In genomic region chr3:101280348-101281311, GRCm38 (mm10) we compare ENCODE assay signal across 8 mouse cellular contexts. TPM values are rescaled to one million over a fixed set of nuclear protein-coding genes. Genes with fewer than 3 reads are reported as not detected.
DNase-seq lines count a peak whose midpoint lies in the region; ATAC-seq and TF ChIP-seq lines count a peak whose summit lies in the region.

No protein-coding gene starts in this region.

- H3K27ac ChIP-seq in embryonic facial prominence, embryonic 11.5 days (replicated peaks; ENCODE audit: low read depth, low read length) = 0 out of 2 replicates have a peak overlapping the region, but pooled peaks have one; percentile 1
- H3K27ac ChIP-seq in heart, postnatal 0 days (ENCODE audit: low read depth) = peak overlapping the region; percentile 79
- 0 out of 2 replicates have a peak overlapping the region, but pooled peaks have one; percentile 7 for H3K27ac ChIP-seq in limb, embryonic 12.5 days
- no peak overlapping the region for H3K27ac ChIP-seq in stomach, embryonic 15.5 days

- no peak for TF ChIP-seq EP300 in heart, postnatal 0 days (IDR thresholded peaks at IDR 0.05; ENCODE audit: low read depth)

- no peak overlapping the region for H3K4me2 ChIP-seq in embryonic facial prominence, embryonic 11.5 days (ENCODE audit: low read depth, low read length)
- no peak overlapping the region; the same call in 1 of the 2 replicates for H3K4me2 ChIP-seq in heart, postnatal 0 days (ENCODE audit: low read depth, low read length)
- H3K4me2 ChIP-seq in limb, embryonic 12.5 days = no peak overlapping the region
- H3K4me2 ChIP-seq in stomach, embryonic 15.5 days = no peak overlapping the region

- 53% methylated on average over 15 of the region's 15 CpGs for WGBS in embryonic facial prominence, embryonic 11.5 days
- WGBS in heart, postnatal 0 days = 37% methylated on average over 15 of the region's 15 CpGs
- 55% methylated on average over 15 of the region's 15 CpGs for WGBS in limb, embryonic 12.5 days
- WGBS in stomach, embryonic 15.5 days = 33% methylated on average over 15 of the region's 15 CpGs

- peak; percentile 37 for DNase-seq in adrenal gland, postnatal 14 days
- DNase-seq in adrenal gland, adult 8-10 months = no peak
- DNase-seq in embryonic facial prominence, embryonic 11.5 days (ENCODE audit: low spot score) = peak; percentile 34
- DNase-seq in heart, postnatal 0 days (ENCODE audit: low spot score) = peak; percentile 66
- DNase-seq in B cell, adult 2 months = no peak
- no peak for DNase-seq in layer of hippocampus, adult 9-11 months

- ATAC-seq in embryonic facial prominence, embryonic 11.5 days (replicated peaks; ENCODE audit: insufficient number of reproducible peaks, low FRiP score, low TSS enrichment, low read depth) = 0 out of 2 replicates have a peak, but pooled peaks have one; percentile 58
- ATAC-seq in heart, postnatal 0 days (ENCODE audit: insufficient read depth, low read depth) = peak; percentile 78
- 0 out of 2 replicates have a peak, but pooled peaks have one; percentile 52 for ATAC-seq in limb, embryonic 12.5 days (ENCODE audit: insufficient number of reproducible peaks, insufficient read depth, low FRiP score, low TSS enrichment, low read depth)
- 0 out of 2 replicates have a peak, but pooled peaks have one; percentile 24 for ATAC-seq in stomach, embryonic 15.5 days (ENCODE audit: insufficient read depth, low FRiP score, low read depth)

- H3K9me3 ChIP-seq in embryonic facial prominence, embryonic 11.5 days (replicated peaks; ENCODE audit: control insufficient read depth, low read length) = no peaks in the 10 kb centered on the region
- no peaks in the 10 kb centered on the region for H3K9me3 ChIP-seq in heart, postnatal 0 days (replicated peaks; ENCODE audit: control insufficient read depth, low read length)
- H3K9me3 ChIP-seq in limb, embryonic 12.5 days = no peaks in the 10 kb centered on the region
- no peaks in the 10 kb centered on the region for H3K9me3 ChIP-seq in stomach, embryonic 15.5 days

- TF ChIP-seq CTCF in heart, postnatal 0 days (IDR thresholded peaks at IDR 0.05; ENCODE audit: low read depth) = no peak

- no peak overlapping the region for H3K4me3 ChIP-seq in embryonic facial prominence, embryonic 11.5 days (ENCODE audit: low read depth, low read length)
- H3K4me3 ChIP-seq in heart, postnatal 0 days (ENCODE audit: low read depth, low read length) = no peak overlapping the region
- no peak overlapping the region for H3K4me3 ChIP-seq in limb, embryonic 12.5 days (replicated peaks)
- H3K4me3 ChIP-seq in stomach, embryonic 15.5 days (replicated peaks) = no peak overlapping the region

- no peak overlapping the region for H3K9ac ChIP-seq in embryonic facial prominence, embryonic 11.5 days (replicated peaks; ENCODE audit: low read length)
- no peak overlapping the region for H3K9ac ChIP-seq in heart, postnatal 0 days (replicated peaks; ENCODE audit: low read depth, low read length)
- no peak overlapping the region for H3K9ac ChIP-seq in limb, embryonic 12.5 days (replicated peaks)
- H3K9ac ChIP-seq in stomach, embryonic 15.5 days = no peak overlapping the region

- H3K4me1 ChIP-seq in embryonic facial prominence, embryonic 11.5 days (ENCODE audit: control insufficient read depth, insufficient read depth, low read length) = peaks cover 8% of the 10 kb centered on the region; the same call in 1 of the 2 replicates
- H3K4me1 ChIP-seq in heart, postnatal 0 days (ENCODE audit: control insufficient read depth, insufficient read depth) = no peaks in the 10 kb centered on the region
- peaks cover 10% of the 10 kb centered on the region; the same call in 1 of the 2 replicates for H3K4me1 ChIP-seq in limb, embryonic 12.5 days (replicated peaks)
- peaks cover 8% of the 10 kb centered on the region; the same call in 1 of the 2 replicates for H3K4me1 ChIP-seq in stomach, embryonic 15.5 days

- no peaks in the 10 kb centered on the region for H3K36me3 ChIP-seq in embryonic facial prominence, embryonic 11.5 days (replicated peaks; ENCODE audit: control insufficient read depth, insufficient read depth, low read depth, low read length)
- no peaks in the 10 kb centered on the region for H3K36me3 ChIP-seq in heart, postnatal 0 days (replicated peaks; ENCODE audit: control insufficient read depth, insufficient read depth, low read length)
- no peaks in the 10 kb centered on the region for H3K36me3 ChIP-seq in limb, embryonic 12.5 days
- H3K36me3 ChIP-seq in stomach, embryonic 15.5 days = no peaks in the 10 kb centered on the region

- no peaks in the 10 kb centered on the region for H3K27me3 ChIP-seq in embryonic facial prominence, embryonic 11.5 days (ENCODE audit: control insufficient read depth, insufficient read depth, low read length)
- H3K27me3 ChIP-seq in heart, postnatal 0 days (ENCODE audit: control insufficient read depth, insufficient read depth, low read length) = no peaks in the 10 kb centered on the region
- no peaks in the 10 kb centered on the region for H3K27me3 ChIP-seq in limb, embryonic 12.5 days
- no peaks in the 10 kb centered on the region for H3K27me3 ChIP-seq in stomach, embryonic 15.5 days (replicated peaks)

RNA-seq across cellular contexts. Expression of gene Cd2, which starts 7.1 kb away (rescaled TPM):
- 1.3 and 16.9 TPM in 2 replicates for total RNA-seq in adrenal gland, postnatal 14 days (2021)
- total RNA-seq in adrenal gland, adult 8-10 months (2022) = 1 to 10 TPM in 2 of 4 experiments, under 1 TPM in 2; 0.64 to 1.7 (median 0.99) TPM
- 0.53 TPM in 1 of 2 replicates, not detected in the other for polyA plus RNA-seq in embryonic facial prominence, embryonic 11.5 days (2014; fragmentation: Nextera tagmentation; extraction: Ambion mirVana)
- total RNA-seq in heart, postnatal 0 days (2014; rRNA removed; ENCODE audit: low replicate concordance) = 0.62 TPM in 1 of 2 replicates, not detected in the other
- 0.19 TPM in 1 of 2 replicates, not detected in the other for polyA plus RNA-seq in heart, postnatal 0 days (2015; fragmentation: Nextera tagmentation; extraction: Ambion mirVana)
- not detected in 2 replicates for polyA plus RNA-seq in limb, embryonic 12.5 days (2016; fragmentation: Nextera tagmentation; extraction: Ambion mirVana)
- 0.14 TPM in 1 of 2 replicates, not detected in the other for polyA plus RNA-seq in stomach, embryonic 15.5 days (2015; fragmentation: Nextera tagmentation; extraction: Ambion mirVana)

Comparison
In these comparisons a context has a peak if more than half of its experiments do, and no peak if none do; other contexts are left out.
1. DNase-seq: peak in adrenal gland, postnatal 14 days (single experiment), embryonic facial prominence, embryonic 11.5 days (single experiment) and heart, postnatal 0 days (single experiment); none in adrenal gland, adult 8-10 months (single experiment), B cell, adult 2 months (0 of 2) and layer of hippocampus, adult 9-11 months (single experiment).
2. ATAC-seq: peak in every context shown above with its lines; median percentile 78 in heart, postnatal 0 days; 58 in embryonic facial prominence, embryonic 11.5 days; 52 in limb, embryonic 12.5 days; 24 in stomach, embryonic 15.5 days.